Mouse (Mus musculus) right cerebral cortex, adult 18-20 months (tissue): ENCODE data around the gene Gen1.
A peak's percentile ranks its signal among the peaks of the same experiment; 100 is the strongest.

Experiments
- DNase-seq: peaks from one replicate; pipeline ENCODE4 v3.0.0; 2022; ENCODE audit warnings: mixed read lengths

Gen1 gene

DNA sequence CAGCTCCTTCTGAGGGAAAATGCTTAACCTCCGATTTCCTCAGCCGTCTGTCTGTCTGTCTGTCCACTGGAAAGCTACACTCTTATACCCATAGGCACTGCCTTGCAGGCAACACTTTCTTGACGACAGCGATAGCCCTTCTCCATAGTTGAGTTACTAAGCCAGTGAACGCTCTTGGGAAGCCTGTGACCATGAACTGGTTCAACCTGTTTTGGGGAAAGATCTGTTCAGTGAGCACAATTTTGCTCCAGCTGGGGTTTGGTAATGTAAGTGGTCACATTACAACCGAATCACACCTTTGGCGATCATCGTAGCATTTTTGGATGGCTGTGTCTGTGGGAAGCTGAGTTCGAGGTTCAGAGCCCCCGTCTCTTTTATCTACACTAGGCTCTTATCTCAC lies 42.5 kb downstream of the Gen1 start:
- DNase-seq: no peak

DNA sequence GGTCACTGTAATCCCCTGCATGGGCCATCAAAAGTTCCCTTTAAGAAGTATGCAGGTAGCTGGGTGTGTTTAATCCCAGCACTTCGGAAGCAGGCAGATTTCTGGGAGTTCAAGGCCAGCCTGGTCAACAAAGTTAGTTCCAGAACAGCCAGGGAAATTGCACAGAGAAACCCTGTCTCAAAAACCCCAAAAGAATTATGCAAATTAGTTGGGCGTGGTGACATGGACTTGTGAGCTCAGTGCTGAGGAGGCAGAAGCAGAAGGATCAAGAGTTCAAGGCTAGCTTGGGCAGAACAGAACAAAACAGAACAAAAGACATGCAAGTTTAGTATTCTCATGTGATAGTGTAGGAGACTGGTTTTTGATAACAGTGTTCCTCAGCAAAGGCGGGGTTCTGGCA lies 43.0 kb downstream of the Gen1 start:
- no peak for DNase-seq

GRCm38 (mm10) chr12:11221524-11222330 lies 43.9 kb downstream of the Gen1 start:
- DNase-seq: no peak

DNA sequence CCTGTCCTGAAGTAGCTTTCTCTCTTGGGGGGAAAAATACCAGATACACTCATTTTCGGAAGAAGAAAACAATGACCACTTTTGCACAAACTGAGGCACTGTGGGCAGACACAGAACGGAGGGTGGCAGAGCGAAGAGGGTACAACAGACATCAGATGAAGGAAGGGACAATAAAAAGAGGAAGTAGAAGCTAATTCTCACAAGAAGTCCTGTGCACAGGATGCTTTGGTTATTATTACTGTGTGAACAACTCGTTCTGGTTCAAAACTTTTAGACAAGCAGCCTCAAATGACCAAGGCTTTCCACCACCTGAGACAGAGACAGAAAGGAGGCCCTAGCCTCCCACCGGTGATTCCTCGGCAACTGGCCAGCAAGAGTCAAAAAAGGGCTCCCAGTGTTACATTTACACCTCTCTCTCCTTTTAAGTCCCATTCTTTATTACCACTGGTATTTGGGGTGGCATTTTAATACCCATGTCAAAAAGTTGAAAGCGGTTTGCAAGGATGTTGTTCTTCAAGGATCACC lies 47.8 kb downstream of the Gen1 start:
- DNase-seq: no peak

- no peak for DNase-seq
Observed at GRCm38 (mm10) chr12:11216454-11216853, 49.1 kb downstream of the Gen1 start.

GRCm38 (mm10) chr12:11215555-11215954 lies 50.0 kb downstream of the Gen1 start:
- DNase-seq: no peak

DNA sequence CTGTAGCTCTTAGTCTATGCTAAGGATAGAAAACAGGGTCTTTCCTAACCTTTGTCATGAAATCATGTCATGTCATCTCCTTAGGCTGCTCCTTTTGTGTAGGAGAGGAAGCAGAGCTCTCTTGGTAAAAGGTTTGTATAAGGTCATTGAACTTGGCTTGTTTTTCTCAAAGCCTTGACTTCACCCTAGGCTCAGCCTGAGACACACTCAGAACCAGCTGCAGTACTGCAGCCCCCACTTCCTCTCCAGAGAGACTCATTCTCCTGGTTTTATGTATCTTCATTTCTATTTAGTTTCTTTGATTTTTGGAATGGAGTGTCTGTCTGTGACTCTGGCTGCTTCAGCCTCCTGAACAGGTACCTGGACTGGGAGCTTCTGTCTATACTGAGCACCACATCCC lies 50.8 kb downstream of the Gen1 start:
- DNase-seq: no peak

- DNase-seq: no peak
Observed at GRCm38 (mm10) chr12:11212881-11213280, 52.7 kb downstream of the Gen1 start.

GRCm38 (mm10) chr12:11210361-11210760 lies 55.2 kb downstream of the Gen1 start:
- DNase-seq: no peak

DNA sequence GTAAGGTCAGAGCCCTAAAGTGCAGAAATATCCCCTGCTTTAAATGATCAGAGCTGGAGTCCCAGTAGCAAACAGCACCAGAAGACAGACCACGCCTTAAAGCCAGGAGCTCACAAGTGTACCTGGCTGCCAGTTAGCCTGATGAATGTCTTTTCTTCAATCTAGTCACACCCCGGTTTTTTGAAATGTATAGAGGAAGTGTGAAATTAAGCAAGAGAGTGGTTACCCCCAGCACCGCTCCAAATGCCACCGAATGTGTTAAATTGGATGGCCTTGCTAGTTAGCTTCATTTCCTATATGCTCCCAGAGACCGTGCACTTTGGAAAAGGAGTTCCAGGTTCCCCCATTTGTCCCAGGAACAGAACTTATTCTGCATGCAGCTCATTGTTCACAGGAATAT lies 56.0 kb downstream of the Gen1 start:
- no peak for DNase-seq

GRCm38 (mm10) chr12:11208872-11209271 lies 56.7 kb downstream of the Gen1 start, which contains the start of gene Msgn1:
TSS of gene Msgn1 (minus strand) at chr12:11208972.
- no peak for DNase-seq

- no peak for DNase-seq
Observed at GRCm38 (mm10) chr12:11206321-11206720, 59.3 kb downstream of the Gen1 start.

DNA sequence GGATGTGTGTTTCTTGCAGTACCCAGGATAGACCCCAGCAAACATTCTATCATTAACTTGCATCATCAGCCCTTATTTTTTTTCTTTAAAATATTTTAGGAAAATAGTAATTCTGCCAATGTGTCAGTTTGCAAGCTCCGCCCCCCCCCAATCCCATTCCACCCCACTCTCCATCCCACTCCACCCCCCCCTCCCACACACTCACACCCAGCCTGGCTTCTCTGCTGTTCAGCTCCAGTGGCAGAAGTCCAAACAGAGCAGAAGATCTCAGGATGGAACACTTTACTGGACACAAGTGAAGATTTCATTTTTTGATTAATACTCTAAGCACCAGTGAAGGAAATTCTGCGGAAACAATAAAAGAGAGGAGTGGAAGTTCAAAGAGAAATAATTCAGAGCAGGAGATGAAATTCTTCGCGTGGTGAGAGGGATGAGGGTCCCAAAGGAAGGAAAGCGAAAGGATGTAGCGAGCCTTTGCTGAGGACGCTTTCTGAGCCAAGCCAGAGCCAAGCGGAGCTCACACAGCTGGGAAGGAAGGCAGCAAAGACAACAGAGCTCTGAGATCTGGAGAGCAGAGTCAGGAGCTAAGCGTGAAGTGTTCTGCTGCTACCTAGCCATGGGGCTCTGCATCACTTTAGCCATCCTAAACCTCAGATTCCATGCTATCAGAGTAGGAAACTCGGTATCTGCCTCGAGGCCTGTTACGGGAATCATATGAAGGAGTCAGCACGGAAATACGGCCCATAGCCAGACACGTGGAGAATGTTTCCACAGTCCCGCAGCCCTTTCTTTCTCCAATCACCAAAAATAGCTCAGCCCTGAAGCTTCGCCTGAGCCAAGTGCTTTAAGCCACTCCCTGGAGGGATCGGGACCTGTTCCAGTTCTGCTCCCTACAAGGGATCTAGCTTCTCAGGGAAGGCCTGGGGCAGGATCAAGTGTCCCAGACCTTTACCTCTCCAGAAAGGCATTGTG lies 61.6 kb downstream of the Gen1 start:
- DNase-seq: no peak

- no peak for DNase-seq
Observed at GRCm38 (mm10) chr12:11202476-11202875, 63.1 kb downstream of the Gen1 start.

- DNase-seq: no peak
Observed at GRCm38 (mm10) chr12:11200711-11201110, 64.9 kb downstream of the Gen1 start.

GRCm38 (mm10) chr12:11198551-11198950 lies 67.0 kb downstream of the Gen1 start:
- DNase-seq: no peak

DNA sequence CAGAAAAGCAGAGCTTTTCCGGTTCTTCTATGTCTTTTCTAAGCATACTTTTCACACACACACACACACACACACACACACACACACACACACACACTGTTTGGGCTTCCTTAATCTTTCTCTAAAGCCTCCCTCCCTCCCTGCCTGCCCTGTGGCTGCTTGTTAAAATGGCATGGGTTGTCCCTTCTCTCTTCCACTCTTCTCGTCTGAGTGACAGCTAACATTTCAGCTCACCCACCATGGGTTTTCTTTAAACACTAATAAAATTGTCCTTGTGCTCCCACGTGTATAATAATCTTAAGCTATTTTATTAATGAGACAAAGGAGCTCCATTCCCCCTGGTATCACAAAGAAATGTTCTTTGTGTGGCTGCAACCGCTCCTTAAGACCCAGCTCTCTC lies 67.6 kb downstream of the Gen1 start:
- DNase-seq: no peak

DNA sequence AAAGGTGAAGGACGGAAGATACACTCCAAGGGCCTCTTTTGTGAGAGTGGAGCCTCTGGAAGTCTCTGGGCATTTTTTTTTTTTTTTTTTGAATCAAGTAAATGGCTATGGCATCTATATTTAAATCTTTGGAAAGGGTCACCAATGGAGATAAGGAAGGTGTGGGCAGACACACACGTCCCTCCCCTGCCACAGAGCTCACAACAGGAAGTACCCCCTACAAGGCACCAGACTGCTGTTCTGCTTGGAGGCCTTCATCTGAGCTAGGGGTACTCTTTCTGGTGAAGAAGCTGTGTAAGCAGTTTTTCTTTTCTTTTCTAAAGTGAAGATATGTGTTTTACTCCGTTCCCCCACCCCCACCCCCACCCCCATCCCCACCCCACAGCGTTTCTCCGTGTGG lies 68.8 kb downstream of the Gen1 start:
- no peak for DNase-seq

DNA sequence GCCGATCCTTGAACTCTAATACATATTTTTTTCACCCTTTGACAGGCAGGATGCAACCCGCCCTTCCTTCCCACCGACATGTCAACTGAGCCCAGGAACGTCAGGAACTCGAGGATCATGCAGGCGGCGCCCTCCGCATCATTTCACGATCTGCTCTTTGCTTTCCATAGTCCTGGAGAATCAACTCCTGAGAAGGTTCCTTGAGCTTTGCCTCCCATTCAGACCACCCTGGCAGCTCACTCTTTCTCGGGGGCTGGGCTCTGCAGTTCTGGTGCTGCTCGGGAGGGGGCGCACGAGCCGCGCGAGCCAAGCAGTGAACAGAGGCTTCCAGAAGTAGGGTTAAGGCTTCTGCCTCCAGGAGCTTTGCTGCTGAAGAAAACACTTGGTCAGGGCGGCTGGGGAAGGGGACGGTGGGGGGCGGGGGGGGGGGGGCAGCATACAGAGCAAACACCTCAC lies 69.4 kb downstream of the Gen1 start:
- peak; percentile 49 for DNase-seq

DNA sequence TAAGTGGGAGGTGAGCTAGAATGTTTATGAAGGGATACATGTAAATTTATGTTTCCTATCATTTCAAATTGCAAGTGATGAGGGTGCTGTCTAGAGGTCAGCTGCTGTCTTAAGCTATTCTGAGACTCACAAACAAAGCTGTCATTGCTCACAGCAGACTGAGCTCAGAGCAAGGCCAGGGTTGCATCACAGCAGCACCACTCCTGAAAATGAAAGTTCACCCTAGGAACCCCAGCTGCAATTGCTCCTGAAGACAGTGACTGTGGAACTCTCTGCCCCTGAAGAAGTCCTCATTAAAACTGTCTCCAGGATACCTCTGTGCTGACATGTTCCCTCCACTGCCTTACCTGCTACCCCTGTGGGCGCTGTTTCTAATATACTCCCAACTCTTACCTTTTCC lies 70.6 kb downstream of the Gen1 start:
- no peak for DNase-seq
